Mouse (Mus musculus) ES-Bruce4 (cell line): Measurements from ENCODE around the gene Asb4.

ENCODE experiments used
- CTCF ChIP-seq: IDR thresholded peaks from one replicate; pipeline ENCODE4 v1.8.1; 2011; ENCODE audit warnings: low read depth, low read length
- POLR2A ChIP-seq: IDR thresholded peaks from one replicate; pipeline ENCODE4 v1.8.1; 2011; ENCODE audit warnings: low read length; ENCODE audit not compliant: insufficient read depth

- TF ChIP-seq POLR2A (no peak), CTCF (no peak)
These were observed 46.4 kb downstream of the Asb4 start for GRCm38 (mm10) chr6:5429562-5429961.
